Mouse (Mus musculus) C2C12 (cell line): ENCODE results near the gene 4930435E12Rik. TPM values are rescaled to one million over a fixed set of nuclear protein-coding genes. Genes with fewer than 3 reads are reported as not detected.
A peak's percentile ranks its signal among the peaks of the same experiment; 100 is the strongest.

ENCODE experiments used
- H3K27me3 ChIP-seq: one replicate; pipeline ENCODE4 v1.6.1; 2011; ENCODE audit not compliant: control insufficient read depth, insufficient read depth, insufficient read length
- H3K36me3 ChIP-seq: one replicate; pipeline ENCODE4 v1.6.1; 2011; ENCODE audit not compliant: control insufficient read depth, insufficient read depth
- H3K4me3 ChIP-seq: one replicate; pipeline ENCODE4 v1.5.1; 2011; ENCODE audit warnings: mild to moderate bottlenecking, control low read depth; ENCODE audit not compliant: poor library complexity, insufficient read depth, severe bottlenecking
- H3K79me2 ChIP-seq: one replicate; pipeline ENCODE4 v1.6.1; 2011; ENCODE audit not compliant: control insufficient read depth, insufficient read depth
- H3K79me3 ChIP-seq: one replicate; pipeline ENCODE4 v1.6.1; 2011; ENCODE audit warnings: low read depth, control low read depth
- H3ac ChIP-seq: one replicate; pipeline ENCODE3; 2011; ENCODE audit warnings: low read depth; ENCODE audit not compliant: control insufficient read depth, insufficient read length
- CEBPB ChIP-seq: IDR thresholded peaks from one replicate; pipeline ENCODE4 v1.6.1; 2011; ENCODE audit warnings: low read depth, mild to moderate bottlenecking, control low read depth, moderate library complexity
- CTCF ChIP-seq: IDR thresholded peaks from one replicate; pipeline ENCODE4 v1.5.1; 2011; ENCODE audit not compliant: control insufficient read depth, insufficient read depth, insufficient read length
- FOSL1 ChIP-seq: IDR thresholded peaks from one replicate; pipeline ENCODE4 v1.8.0; 2011; ENCODE audit warnings: mild to moderate bottlenecking, low read length; ENCODE audit not compliant: poor library complexity, insufficient read depth, severe bottlenecking
- MAX ChIP-seq: IDR thresholded peaks from one replicate; pipeline ENCODE4 v1.6.1; 2011; ENCODE audit warnings: mild to moderate bottlenecking, control low read depth
- MYOD1 ChIP-seq: IDR thresholded peaks from one replicate; pipeline ENCODE4 v1.6.1; 2011; ENCODE audit warnings: low read depth; ENCODE audit not compliant: control insufficient read depth, insufficient read length
- MYOG ChIP-seq: IDR thresholded peaks from one replicate; pipeline ENCODE4 v1.6.1; 2011; ENCODE audit not compliant: control insufficient read depth, insufficient read length; ENCODE audit errors: extremely low read depth
- USF1 ChIP-seq: IDR thresholded peaks from one replicate; pipeline ENCODE4 v1.6.1; 2011; ENCODE audit warnings: low read depth, mild to moderate bottlenecking, control low read depth, moderate library complexity
- long read RNA-seq, 2 experiments: library from polyadenylated mRNA; unstranded; transcript quantifications; one replicate each; pipeline ENCODE4 v2.0.0; 2019 to 2020
- polyA plus RNA-seq: library from polyadenylated mRNA; unstranded; fragments of >200 nt; fragmentation: generic; extraction: Trizol; gene quantifications from one replicate; pipeline ENCODE4 v1.2.1, GENCODE M21; 2012; ENCODE audit warnings: missing spikeins

4930435E12Rik gene
- not detected for polyA plus RNA-seq
- long read RNA-seq, experiment 1 = 0 reads
- long read RNA-seq, experiment 2 = 0 reads

DNA sequence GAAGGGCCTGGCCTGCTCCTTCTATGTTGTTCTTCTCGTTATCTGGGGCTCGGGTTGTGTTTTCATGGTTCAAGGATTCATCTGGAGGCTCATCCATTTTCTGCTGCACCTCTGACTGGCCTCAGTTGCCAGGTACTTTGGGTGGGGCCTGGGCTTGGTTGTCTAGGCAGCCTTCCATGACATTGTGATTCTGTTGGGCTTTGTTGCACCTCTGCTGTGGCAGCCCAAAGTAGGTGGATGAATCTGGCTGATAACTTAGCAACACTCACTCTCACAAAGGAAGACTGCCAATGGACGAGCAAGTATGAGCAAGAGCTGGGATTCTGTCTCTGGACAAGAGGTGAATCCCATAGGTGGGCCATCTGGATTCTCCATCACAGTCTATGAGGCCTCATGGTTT, at the start of gene 4930435E12Rik:
4930435E12Rik (minus strand) TSS at position 101 of the 400 bp plus-strand sequence.
- Histone ChIP-seq H3ac (no peak within 1 kb of the TSS), H3K79me3 (no peaks in the 10 kb centered on the region), H3K79me2 (no peaks in the 10 kb centered on the region), H3K4me3 (no peak within 1 kb of the TSS), H3K27me3 (no peaks in the 10 kb centered on the region), H3K36me3 (no peaks in the 10 kb centered on the region)
- TF ChIP-seq FOSL1 = no peak
- TF ChIP-seq CTCF = no peak
- no peak for TF ChIP-seq CEBPB
- TF ChIP-seq USF1 = no peak
- TF ChIP-seq MAX = no peak
- TF ChIP-seq MYOD1 = no peak
- TF ChIP-seq MYOG = no peak

DNA sequence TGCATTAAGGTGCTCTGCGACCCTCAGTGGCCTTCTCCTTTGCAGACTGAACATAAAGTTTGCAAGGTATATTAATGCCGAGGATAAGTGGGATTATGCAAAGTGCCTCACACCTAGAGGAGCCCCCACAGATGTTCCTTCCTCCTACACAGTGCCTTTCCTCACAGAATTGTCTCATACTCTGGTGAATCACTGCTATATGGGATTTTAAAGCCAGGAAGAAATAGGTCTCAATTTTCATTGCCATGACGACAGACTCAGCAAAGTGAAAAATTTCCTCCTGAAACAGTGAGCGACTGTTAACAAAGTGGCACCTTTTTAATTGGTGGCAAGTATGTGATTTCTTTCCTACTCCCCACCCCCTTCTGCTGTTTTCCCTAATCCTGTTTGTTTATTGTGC, 45.9 kb upstream of the 4930435E12Rik start:
- no peak overlapping the region for H3ac ChIP-seq
- H3K79me3 ChIP-seq = no peaks in the 10 kb centered on the region
- H3K27me3 ChIP-seq = no peaks in the 10 kb centered on the region
- no peaks in the 10 kb centered on the region for H3K36me3 ChIP-seq
- no peak overlapping the region for H3K4me3 ChIP-seq
- no peaks in the 10 kb centered on the region for H3K79me2 ChIP-seq
- TF ChIP-seq CEBPB (no peak), CTCF (no peak), FOSL1 (no peak), MYOG (no peak), USF1 (no peak), MYOD1 (no peak), MAX (no peak)

DNA sequence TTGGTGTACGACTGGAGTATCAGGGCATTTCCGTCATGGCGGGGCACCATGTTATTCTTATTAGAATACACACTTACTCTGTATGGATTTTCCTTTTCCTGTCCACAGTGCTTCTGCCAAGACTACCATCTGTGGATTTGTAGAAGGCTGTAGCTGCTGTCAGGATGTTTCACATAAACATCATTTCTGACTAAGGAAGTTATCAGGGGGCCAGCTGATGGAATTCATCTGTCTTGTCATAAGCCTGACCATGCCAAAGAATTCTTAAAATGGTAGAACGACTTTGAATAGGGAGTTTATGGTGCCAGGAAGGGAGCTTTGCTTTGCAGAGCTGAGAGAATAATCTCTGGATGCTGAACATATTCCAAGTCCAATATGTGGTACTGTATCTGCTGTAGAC, 44.7 kb upstream of the 4930435E12Rik start:
- H3K4me3 ChIP-seq = no peak overlapping the region
- H3K27me3 ChIP-seq = no peaks in the 10 kb centered on the region
- no peaks in the 10 kb centered on the region for H3K79me3 ChIP-seq
- TF ChIP-seq USF1 = no peak
- no peak for TF ChIP-seq FOSL1
- TF ChIP-seq MYOG = no peak
- no peak for TF ChIP-seq CEBPB
- TF ChIP-seq CTCF = no peak
- TF ChIP-seq MYOD1 = no peak
- TF ChIP-seq MAX = no peak
- no peaks in the 10 kb centered on the region for H3K36me3 ChIP-seq
- no peak overlapping the region for H3ac ChIP-seq
- H3K79me2 ChIP-seq = no peaks in the 10 kb centered on the region

DNA sequence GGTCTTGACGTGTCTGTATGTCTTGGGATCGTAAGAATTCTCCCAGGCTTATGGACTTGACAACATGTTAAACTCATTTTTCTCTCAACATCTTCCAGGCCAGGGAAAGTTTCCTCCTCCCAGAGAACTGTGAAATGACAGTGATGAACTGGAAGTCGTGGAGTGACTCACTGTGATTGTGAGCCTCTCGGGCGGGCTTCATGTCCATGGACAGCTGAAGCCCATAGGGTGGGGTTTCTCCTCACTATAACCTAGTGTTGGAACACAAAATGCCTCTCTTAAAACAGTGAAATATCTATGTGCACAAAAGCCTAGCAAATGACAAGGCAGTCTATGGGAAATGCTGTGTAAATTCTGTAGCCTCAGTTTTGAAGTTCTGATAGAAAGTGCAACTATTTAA, 35.8 kb upstream of the 4930435E12Rik start:
- Histone ChIP-seq H3K79me3 (no peaks in the 10 kb centered on the region), H3K27me3 (no peaks in the 10 kb centered on the region), H3ac (no peak overlapping the region), H3K79me2 (no peaks in the 10 kb centered on the region), H3K36me3 (no peaks in the 10 kb centered on the region), H3K4me3 (no peak overlapping the region)
- no peak for TF ChIP-seq FOSL1
- TF ChIP-seq MYOD1 = peak; percentile 93

DNA sequence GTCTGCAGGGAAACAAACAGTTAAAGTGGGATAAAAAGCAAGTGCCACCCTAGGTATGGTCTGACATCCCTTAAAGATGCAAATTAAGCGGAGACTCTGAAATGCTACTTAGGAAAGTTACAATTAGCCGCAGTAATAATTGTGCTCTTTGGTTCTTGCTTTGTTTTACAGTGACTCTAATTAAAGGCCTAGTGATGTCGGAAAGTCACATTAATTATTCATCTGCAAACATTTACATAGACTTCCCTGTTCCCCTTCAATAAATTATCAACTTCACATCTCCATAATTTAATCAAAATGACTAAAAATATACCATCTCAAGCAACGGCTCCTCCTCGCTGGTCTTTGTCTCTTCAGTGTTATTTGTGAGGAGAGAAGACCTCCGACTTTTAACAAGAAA, 32.0 kb upstream of the 4930435E12Rik start:
- TF ChIP-seq FOSL1 (no peak), MYOD1 (no peak), CTCF (no peak), MAX (no peak), USF1 (no peak), MYOG (no peak), CEBPB (no peak)
- Histone ChIP-seq H3K36me3 (no peaks in the 10 kb centered on the region), H3K79me2 (no peaks in the 10 kb centered on the region), H3K79me3 (no peaks in the 10 kb centered on the region), H3K4me3 (no peak overlapping the region), H3K27me3 (no peaks in the 10 kb centered on the region), H3ac (no peak overlapping the region)

GRCm38 (mm10) chr16:38858120-38858749, 29.7 kb upstream of the 4930435E12Rik start:
- no peaks in the 10 kb centered on the region for H3K79me2 ChIP-seq
- H3K4me3 ChIP-seq = no peak overlapping the region
- TF ChIP-seq MYOD1 (no peak), MAX (no peak), CEBPB (no peak), MYOG (no peak), USF1 (no peak), CTCF (no peak)
- no peaks in the 10 kb centered on the region for H3K79me3 ChIP-seq
- no peaks in the 10 kb centered on the region for H3K27me3 ChIP-seq
- no peaks in the 10 kb centered on the region for H3K36me3 ChIP-seq
- no peak overlapping the region for H3ac ChIP-seq
